Mouse (Mus musculus) urinary bladder, postnatal 4 days (tissue): ENCODE results near the gene Rab42.

Source experiments
- DNase-seq, 2 experiments: peaks; one replicate each; pipeline ENCODE4 v3.0.0; 2021 to 2022; ENCODE audit warnings: low spot score in 2 of 2

Rab42 gene

DNA sequence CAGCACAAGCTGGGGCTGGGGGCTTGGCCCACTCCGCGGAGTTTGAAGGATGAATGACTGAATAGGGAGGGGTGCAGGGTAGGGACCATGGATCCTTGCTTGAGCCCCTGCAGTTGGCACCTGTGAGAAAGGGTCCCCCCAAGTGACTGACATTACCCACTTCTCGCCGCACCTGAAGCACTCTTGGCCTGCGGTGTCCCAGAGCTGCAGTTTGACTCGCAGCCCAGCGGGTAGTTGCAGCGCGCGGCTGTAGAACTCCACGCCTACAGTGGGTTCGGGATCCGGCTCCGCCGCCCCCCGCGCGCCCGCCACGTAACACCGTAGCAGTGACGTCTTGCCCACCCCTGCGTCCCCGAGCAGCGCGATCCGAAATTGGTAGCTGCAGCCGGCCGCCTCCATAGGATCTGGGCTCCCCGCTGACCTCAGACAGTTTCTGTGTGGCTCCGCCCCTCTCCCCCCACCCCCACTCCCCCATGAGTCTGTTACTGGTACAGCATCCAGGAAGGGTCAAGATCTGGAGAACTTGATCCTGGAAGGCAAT lies at the start of gene Rab42:
Gene Rab42 (minus strand): TSS at position 447 of the 541 bp plus-strand sequence.
- peak; percentile 52 to 72 for DNase-seq

DNA sequence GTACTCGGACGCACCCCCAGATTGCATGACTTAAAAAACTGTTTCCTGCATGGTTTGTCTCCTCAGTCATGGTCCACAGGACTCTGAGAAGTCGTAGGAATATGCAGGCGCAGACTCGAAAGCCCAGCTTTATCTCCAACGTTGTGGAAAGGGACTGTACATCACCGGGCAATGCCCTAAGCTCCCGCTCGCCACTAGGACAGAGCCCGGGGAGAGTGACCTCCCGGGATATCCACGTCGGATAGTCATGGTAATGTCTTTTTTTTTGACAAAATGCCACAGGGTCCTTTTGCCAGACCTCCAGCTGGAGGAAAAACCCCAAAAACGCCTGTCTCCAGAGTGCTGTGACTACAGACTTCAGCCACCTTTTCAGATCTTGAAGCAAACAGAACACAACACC lies 49.6 kb upstream of the Rab42 start:
- no peak for DNase-seq

DNA sequence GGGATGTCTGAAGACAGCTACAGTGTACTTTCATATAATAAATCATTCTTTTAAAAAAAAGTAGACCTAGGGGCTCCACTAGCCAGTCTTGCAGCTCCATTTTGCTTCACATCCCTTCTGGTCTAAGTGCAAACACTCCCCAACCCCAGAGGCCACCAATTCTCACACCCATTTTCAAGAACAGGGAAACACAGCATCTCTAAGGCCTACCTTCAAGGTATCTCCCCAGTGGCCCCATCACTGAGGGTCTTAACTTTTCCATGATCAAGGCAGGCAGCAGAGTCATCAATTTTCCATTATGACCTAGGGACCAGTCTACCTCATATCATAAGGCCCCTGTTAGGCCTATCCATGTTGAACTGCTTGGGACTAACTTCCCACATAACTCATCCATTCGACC lies 48.2 kb upstream of the Rab42 start:
- no peak for DNase-seq

DNA sequence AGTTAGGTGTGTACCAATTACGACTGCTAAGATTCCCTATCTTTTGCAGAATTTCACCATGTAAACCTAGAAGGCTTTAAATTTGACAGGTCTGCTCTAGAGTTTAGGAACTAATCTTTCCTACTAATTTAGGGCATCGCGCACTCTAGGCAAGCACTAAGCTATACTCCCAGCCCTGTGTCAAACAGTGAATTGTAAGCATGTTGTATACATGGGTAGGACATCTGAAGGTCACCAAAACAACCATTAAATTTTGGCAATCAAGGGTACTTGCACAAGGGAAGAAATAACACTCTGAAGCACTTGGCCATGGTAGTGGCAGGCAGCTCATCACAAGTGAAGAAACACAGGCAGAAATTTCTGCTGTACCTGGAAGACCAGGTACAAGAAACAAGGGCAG lies 47.7 kb upstream of the Rab42 start:
- DNase-seq, result no peak

DNA sequence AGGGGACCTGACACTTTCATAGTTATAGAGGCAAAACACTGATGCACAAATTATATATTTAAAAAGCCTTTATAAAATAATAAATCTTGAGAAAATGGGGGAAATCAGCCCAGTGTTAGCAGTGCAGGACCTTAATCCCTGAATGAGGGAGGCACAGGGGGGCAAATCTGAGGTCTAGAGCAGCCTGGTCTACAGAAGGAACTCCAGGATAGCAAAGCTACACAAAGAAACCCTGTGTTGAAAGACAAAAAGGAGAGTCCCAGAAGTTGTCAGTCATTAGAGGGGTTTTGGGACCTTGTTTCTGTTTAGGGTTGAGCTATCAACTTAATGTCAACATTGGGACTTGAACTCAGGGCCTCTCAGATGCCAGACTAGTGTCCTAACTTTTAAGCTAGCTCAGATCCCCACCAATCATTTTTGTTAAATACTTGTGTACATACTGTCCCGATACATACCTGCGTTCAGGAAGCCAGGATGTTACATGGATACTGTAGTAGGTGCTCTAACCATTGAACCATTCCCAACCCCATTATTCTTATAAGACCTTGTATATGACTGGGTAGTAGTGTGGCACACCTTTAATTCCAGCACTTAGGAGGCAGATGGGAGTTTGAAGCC lies 47.0 kb upstream of the Rab42 start:
- DNase-seq, result no peak

DNA sequence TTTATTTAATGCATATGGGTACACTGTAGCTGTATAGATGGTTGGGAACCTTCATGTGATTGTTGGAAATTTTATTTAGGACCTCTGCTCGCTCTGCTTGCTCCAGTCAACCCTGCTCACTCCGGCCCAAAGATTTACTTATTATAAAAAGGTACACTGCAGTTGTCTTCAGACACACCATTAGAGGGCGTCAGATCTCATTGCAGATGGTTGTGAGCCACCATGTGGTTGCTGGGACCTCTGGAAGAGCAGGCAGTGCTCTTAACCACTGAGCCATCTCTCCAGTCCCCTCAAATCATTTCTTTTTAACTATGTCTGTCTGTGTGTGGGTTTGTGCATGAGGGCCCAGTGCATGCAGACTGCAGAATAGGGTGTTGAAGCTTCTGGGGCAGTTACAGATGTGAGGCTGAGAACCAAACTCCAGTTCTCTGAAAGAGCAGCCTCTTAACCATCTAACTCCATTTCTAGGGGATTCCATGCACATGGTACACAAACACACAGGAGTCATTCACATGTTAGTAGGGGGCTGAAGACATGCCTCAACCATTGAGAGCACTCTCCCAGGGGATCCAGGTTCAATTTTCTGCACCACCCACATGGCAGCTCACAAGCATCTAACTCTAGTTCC lies 46.4 kb upstream of the Rab42 start:
- no peak for DNase-seq

DNA sequence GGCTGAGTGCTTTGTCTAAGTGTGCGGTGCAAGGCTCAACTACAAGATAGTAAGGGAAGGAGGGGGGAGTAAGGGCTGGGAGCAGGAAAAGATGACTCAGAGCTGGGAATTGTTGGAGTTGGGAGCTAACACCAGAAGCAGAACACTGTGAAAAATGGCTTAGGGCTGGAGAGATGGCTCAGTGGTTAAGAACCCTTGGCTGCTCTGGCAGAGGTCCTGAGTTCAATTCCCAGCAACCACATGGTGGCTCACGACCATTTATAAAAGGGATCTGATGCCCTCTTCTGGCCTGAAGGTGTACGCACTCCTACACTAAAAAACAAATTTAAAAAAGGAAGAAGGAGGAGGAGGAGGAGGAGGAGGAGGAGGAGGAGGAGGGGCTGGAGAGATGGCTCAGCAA lies 43.5 kb upstream of the Rab42 start:
- DNase-seq, result no peak

DNA sequence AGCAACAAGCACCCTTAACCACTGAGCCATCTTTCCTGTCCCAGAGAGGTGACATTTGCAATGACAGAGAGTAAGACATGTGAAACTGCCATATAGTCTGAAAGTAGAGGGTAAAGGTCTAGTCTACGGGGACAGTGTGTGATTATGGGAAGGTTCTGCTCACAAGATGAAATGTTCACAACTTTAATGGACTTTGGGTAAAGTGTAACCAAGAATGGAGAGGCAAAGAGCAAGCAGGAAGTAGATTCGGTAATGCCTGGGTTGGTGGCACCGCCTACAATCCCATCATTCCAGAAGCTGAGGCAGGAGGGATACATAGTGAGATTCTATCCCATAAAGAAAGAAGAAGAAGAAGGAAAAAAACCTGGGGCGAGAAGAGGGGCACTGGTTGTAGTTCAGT lies 43.1 kb upstream of the Rab42 start:
- no peak for DNase-seq

DNA sequence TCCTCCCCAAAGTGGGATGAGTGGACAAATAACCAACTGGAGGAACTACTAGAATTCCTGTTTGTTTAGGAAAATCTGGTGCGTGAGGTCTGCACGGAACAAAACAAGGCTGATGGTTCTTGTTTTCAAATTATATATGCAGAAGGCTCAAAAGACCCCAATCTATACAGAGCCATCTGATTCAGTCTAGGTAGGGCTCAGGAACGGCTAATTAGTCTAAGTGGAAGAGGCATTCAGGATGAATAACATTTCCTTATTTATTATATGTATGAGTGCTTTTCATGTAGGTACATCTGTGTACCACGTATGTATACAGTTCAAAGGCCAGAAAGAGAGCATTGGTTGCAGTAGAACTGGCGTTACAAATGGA lies 42.6 kb upstream of the Rab42 start:
- no peak for DNase-seq

DNA sequence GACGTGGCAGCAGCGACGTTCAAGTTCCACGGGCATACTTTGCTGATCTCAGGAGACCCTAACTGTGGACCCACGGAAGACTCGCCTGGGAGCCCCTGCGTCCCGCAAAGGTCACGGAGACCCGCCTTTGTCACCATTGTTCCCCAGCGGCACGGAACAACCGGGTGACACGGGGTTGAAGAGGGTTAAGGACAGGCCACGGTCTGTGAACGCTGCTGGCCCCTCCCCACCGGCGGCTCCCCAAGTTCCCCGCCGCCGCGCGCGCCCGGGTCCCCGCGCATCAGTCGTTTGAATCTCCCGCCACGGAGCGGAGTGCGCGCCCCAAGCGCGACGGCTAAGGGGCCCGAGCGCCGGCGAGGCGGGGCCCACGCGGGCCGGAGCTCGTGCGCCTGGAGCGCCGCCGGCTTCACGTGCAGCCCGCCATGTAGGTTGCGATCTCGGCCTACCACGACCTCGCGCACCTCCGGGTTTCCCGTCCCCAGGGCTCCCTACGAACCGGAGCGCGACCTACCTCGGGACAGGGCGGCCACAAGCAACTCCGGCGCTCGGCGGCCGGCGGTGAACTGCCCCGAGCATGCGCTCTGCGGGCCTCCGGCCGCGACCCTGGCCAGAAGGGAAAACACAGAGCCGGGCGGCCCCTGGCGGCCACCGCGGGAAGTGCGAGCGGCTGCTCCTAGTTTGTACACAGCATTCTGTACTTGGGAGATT lies 42.1 kb upstream of the Rab42 start:
- peak; percentile 93 to 97 for DNase-seq

DNA sequence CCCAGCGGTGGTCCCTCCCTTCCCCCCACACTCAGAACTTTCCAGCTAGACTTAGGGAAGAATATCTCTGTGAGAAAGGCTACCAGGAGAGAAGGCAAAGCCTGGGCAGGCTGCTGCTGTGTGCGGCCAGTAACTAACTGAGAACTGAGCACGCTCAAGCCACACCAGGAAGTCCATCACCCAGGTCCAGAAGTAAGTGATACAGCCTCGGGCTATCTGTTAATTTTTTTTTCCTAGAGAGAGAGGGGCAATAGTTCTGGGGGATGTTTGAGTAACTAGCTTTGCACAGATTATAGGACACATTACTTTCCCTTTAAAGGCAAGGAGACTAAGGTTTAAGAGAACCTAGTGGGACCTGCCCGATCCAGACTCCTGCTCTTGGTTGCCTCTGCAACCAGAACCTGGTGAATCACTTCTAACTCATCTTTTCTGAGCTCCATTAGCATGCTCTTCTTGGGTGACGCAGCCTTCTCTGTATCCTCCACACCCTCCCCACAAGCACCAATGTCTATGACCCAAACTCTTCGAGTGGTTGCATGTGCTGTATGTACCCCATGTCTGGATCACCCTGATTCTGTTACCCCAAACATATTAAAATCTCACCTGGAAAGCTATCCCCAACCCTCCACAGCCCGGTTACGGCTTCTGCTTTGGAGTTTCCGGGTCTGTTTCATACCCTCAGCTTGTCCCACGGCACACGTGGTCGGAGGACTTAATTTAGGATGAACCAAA lies 41.4 kb upstream of the Rab42 start:
- no peak for DNase-seq

DNA sequence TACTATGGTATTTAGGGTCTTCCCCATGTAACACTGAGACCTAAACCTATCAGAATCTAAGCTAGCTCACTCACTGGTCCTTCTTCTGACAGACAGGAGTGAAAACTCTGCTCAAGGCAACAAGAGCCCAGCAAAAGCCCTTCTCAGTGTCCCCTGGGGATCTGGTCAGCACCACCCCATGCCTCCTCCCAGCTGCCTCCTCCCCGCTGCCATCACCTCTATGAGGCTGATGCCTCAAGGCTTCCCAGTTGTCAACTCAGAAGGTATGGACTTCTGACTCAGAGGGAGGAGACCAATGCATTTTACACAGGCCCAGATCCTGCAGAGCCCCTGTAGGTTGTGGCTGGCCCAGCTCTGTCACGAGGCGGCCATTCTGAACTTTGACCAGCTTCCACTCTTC lies 38.3 kb upstream of the Rab42 start:
- no peak for DNase-seq

DNA sequence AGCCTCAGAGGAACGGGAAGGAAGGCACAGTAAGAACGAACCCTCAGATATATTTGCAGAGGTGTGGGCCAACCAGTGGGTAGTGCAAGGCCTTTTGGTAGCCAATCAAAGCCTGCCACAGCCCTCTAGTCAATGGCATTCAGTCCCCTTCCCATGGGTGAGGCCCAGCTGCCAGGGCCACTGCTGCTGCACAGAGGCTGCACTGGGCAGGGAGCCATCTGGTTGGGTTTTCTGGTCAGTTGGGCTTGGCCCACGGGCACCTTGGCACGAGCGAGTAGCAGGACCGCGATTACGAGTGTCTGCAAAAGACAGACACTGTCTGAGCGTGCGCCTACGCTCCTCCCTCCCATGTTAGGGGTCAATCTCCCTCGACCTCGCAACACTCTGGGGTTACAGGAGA lies 35.8 kb upstream of the Rab42 start:
- DNase-seq, result no peak

DNA sequence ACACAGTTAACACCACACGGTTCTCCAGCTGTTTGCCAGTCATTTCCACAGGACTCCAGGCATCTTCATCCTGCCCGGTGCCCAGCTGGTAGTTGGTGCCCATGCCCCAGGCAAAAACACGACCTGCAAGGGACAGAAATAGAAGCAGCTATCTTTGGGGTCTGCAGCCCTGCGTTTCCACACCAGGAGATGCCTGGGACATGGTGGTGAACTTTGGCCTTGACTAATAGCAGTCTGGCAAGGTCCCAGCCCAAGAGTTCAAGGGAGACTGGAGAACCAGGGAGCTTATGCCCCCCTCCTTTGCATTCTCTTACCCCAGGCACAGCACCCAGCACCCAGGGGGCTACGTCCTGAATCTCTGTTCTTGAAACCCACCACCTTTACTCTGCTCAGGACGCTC lies 29.7 kb upstream of the Rab42 start:
- DNase-seq, result no peak

DNA sequence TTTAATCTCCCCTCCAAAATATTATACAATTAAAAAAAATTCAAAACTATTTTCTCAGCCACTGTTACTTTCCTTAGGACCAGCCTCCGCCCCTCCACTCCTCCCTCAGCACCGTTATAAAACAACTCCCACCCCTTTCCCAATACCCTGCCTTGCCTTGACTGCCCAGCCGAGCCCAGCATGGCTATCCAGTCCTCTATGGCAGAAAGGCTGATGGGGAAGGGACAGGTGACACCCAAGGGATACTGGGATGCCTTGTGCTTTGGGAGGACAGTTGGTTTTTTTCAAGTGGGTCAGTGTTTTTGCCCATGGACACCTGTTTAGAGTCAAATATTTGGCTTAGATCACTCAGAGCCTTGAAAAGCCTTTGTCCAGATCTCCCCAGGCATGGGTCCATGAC lies 28.8 kb upstream of the Rab42 start:
- DNase-seq, result no peak

DNA sequence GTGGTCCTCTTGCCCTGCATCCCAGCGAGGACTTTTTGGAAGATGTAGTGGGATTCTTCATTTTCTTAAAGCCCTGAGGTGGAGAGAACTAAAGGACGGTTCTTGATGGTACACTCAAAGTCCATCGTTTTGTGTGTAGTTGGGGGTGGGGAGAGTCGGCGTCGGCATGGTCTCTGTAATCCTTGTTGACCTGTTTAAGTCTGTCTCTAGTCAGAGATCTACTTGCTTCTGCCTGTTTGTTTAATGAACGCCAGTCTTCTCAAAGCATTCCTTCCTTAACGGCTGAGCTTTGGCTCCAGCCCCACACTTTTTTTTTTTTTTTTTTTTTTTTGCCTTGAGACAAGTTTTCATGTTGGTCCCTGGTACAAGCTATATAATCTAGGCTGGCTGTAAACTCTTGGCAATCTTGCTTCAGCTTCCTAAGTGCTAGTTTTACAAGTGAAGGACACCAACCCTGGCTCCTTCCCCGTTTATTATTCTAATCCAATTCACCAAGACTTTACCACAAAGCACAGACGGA lies 26.7 kb upstream of the Rab42 start:
- DNase-seq, result no peak

DNA sequence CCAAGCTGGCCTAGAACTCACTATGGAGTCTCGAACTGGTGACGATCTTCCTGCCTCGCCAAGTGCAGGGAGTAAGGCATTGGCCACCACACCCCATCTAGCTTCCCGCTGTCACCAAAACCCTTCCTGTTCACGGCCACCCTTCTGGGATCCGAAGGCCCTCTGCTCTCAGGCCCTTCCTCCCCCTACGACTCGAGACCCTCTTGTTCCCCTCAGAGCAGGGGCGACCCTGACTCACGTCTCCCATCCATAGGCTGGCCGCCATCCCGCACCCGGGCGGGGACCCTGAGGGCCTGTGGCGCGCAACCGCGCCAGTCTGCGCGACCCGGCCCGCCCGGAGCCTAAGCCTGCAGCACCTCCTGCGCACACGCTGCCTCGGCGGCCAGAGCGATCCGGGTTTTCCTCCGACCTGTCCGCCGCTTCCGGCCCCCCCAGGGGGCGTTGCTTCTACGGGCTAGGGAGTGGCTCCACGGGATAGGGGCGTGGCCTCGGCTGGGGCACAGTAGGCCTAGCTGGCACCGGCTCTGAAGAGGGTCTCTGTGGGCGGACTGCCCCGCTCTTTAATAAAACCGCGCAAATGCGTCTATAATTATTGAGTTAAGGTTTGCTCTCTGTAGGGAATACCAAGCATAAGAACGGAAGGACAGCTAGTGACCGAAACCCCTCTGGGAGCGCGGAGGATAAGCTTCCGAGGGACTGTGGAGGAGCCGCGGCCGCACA lies 26.1 kb upstream of the Rab42 start, which contains the start of gene Trnau1ap:
Gene Trnau1ap (minus strand): TSS at position 424 of the 720 bp plus-strand sequence.
- DNase-seq, result peak; percentile 85 to 89

DNA sequence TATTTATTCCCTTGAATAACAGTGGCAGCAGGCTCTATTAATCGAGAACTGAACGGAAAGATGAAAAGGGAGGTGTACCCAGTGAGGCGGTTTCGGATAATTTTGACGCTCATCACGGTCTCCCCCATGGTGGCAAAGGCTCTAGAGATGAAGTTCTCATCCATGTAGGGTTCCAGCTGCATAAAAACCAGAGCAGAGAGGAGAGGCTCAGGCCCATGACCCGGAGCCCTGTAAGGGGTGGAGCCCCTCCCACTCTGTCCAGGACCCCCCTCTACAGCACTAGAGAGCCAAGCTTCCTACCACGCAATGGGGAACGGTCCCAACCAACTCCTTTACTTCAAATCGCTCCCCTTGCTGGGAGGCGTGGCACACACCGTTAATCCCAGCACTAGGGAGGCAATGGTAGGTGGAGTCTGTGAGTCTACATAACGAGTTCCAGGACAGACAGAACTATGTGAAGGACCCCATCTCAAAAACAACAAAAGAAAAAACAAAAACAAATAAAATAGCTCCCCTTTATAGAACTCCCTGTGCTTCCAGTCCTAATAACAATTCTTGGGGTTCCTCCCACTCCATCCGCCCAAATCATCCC lies 25.3 kb upstream of the Rab42 start:
- no peak for DNase-seq

DNA sequence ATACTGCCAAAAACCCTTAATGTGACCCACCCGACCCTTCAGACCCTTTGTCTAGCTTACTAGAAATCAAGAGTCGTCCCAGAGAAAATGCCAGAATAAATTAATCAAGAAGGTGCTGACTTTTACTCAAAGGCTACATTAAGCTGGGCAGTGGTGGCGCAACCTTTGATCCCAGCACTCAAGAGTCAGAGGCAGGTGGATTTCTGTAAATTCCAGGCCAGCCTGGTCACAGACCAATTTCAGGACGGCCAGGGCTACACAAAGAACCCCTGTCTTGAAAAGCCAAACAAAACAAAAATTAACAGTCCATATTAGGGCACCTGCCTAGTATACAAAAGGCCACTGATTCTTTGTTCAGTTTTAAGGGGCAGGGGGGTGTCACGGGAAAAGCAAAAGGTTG lies 23.3 kb upstream of the Rab42 start:
- DNase-seq, result no peak

DNA sequence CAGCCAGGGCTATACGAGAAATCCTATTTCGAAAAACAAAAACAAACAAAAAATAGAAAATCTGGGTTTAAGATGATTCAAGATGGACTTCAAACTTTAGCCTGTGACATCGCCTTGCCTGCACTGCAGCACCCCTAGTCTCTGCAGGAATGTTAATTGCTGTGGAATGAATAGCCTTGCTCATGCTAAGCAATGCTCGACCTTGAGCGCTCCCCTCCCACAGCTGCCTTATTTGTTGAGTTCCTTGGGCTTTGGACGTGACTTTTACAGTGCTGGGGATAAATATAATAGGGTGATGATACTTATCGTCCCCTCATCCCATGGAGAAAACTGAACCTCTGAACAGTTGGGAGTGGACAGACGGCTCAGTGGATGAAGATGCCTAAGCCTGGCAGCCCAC lies 12.5 kb upstream of the Rab42 start:
- no peak for DNase-seq

DNA sequence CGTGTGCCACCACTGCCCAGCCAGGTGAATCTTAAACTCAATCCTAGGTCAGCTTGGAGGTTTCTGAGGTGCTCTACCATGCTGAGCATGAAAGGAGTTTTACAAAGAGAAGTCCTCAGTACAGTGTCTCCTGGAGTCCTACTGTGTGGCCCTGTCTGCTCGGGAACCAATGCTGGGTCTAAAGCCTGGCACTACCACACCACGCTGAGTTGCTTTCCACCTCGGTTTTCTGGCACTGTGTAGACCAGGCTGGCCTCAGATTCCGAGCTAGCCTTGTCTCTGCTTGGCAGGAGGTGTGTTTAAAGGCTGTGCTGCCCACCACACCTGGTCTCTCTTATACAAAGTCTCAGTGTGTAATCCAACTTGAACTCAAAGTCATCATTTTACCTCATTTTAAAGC lies 9.4 kb upstream of the Rab42 start:
- DNase-seq, result no peak
